Mouse (Mus musculus): ENCODE measurements around the gene A730015C16Rik. TPM values are rescaled to one million over a fixed set of nuclear protein-coding genes. Genes with fewer than 3 reads are reported as not detected.
A peak's percentile ranks its signal among the peaks of the same experiment; 100 is the strongest.

Gene A730015C16Rik
- polyA plus RNA-seq, 1 experiment, result not detected

- Histone ChIP-seq H3K4me3 (ENCODE audit: insufficient read depth, low read length) (peak overlapping the region; percentile 57), H3K27ac (ENCODE audit: insufficient read depth, low read length) (peak overlapping the region; percentile 75), H3K4me1 (ENCODE audit: control insufficient read depth, insufficient read depth, low read length) (peaks cover 3% of the 10 kb centered on the region)
- TF ChIP-seq POLR2A (IDR thresholded peaks at IDR 0.05; ENCODE audit: extremely low read depth, insufficient read depth, low read length), result no peak
- TF ChIP-seq CTCF (IDR thresholded peaks at IDR 0.05; ENCODE audit: extremely low read depth, insufficient read depth, low read length), result no peak
Measured at GRCm38 (mm10) chr4:108833828-108834114, 14.6 kb downstream of the A730015C16Rik start.

DNA sequence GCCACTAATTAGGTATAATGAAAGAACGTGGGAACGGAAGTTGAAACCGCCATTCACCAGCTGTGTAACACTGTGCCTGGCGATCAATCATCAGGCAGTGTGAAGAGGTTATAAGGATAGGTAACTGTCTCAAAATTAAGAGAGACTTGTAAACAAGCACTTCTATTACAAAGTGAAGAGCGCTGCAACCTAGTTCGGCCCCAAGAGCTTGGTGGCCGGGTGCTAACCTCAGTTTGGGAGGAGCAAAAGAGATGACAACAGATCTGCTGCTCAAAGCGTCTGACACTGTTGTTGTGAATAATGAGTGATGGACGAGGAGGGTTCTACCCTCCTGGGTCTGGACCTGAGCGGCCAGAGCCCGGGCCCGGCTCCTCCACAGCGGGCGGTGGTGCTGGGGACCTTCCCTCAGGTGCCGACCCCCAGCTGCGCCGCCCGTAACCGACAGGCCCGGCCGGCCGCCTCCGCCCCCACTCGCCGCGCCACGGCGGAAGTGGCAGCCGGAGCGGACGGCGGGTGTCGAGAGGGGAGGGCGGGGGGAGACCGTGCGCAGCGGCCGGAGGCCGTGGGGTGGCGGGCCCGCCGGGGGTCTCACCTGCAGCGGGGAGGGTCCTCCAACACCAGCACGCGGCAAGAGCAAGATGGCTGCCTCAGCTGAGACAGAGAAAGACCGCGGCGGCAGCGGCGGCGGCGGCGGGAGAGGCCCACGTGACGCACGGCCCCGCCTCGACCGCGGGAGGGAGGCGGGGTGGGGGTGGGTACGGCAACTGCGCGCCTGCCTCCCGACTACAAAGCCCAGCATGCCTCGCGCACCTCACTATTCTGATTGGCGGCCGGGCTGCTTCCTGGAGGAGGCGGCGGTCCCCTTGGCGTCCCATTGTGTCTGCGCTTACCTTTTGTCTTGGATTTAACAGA, 15.2 kb downstream of the A730015C16Rik start, which contains the start of gene Btf3l4:
Gene Btf3l4 (minus strand): TSS at position 699 of the 912 bp plus-strand sequence.
- H3K4me1 ChIP-seq (ENCODE audit: control insufficient read depth, insufficient read depth, low read length), result peaks cover 3% of the 10 kb centered on the region

GRCm38 (mm10) chr4:108830698-108831097, 17.7 kb downstream of the A730015C16Rik start:
- H3K4me1 ChIP-seq (ENCODE audit: control insufficient read depth, insufficient read depth, low read length), result peaks cover 1% of the 10 kb centered on the region; the same call in 1 of the 2 replicates
- no peak overlapping the region for H3K27ac ChIP-seq (ENCODE audit: insufficient read depth, low read length)
- TF ChIP-seq POLR2A (IDR thresholded peaks at IDR 0.05; ENCODE audit: extremely low read depth, insufficient read depth, low read length) (no peak), CTCF (IDR thresholded peaks at IDR 0.05; ENCODE audit: extremely low read depth, insufficient read depth, low read length) (no peak)
- no peak overlapping the region for H3K4me3 ChIP-seq (ENCODE audit: insufficient read depth, low read length)

More for the DNA sequence above, 15.2 kb downstream of the A730015C16Rik start, which contains the start of gene Btf3l4:
- peak within 1 kb of the TSS; percentile 57 for H3K4me3 ChIP-seq (ENCODE audit: insufficient read depth, low read length)
- TF ChIP-seq CTCF (IDR thresholded peaks at IDR 0.05; ENCODE audit: extremely low read depth, insufficient read depth, low read length) (no peak), POLR2A (IDR thresholded peaks at IDR 0.05; ENCODE audit: extremely low read depth, insufficient read depth, low read length) (peak; percentile 58; the same call in 1 of the 2 replicates)
- H3K27ac ChIP-seq (ENCODE audit: insufficient read depth, low read length), result peak within 1 kb of the TSS; percentile 95

DNA sequence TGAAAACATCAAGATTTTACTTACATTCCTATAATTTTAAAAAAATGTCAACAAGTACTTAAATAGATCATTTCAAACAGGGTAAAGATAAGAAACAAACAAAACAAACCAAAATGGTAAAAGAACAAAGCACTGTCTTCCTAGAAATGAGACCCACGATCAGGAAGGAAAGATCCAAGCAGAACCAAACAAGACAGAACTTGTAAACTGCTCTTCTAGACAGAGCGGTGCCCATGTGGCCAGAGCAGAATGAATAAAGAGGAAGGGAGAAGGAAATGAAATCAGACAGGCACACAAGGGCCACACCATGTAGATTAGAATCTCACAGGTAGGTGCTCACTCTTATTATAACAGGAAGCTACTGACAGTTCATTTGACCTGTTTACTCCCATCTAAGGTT, 21.8 kb downstream of the A730015C16Rik start:
- no peak overlapping the region for H3K4me3 ChIP-seq (ENCODE audit: insufficient read depth, low read length)
- TF ChIP-seq CTCF (IDR thresholded peaks at IDR 0.05; ENCODE audit: extremely low read depth, insufficient read depth, low read length) (no peak), POLR2A (IDR thresholded peaks at IDR 0.05; ENCODE audit: extremely low read depth, insufficient read depth, low read length) (no peak)

GRCm38 (mm10) chr4:108826096-108826495, 22.3 kb downstream of the A730015C16Rik start:
- Histone ChIP-seq H3K4me3 (ENCODE audit: insufficient read depth, low read length) (no peak overlapping the region), H3K4me1 (ENCODE audit: control insufficient read depth, insufficient read depth, low read length) (no peaks in the 10 kb centered on the region), H3K27ac (ENCODE audit: insufficient read depth, low read length) (no peak overlapping the region)
- no peak for TF ChIP-seq CTCF (IDR thresholded peaks at IDR 0.05; ENCODE audit: extremely low read depth, insufficient read depth, low read length)
- no peak for TF ChIP-seq POLR2A (IDR thresholded peaks at IDR 0.05; ENCODE audit: extremely low read depth, insufficient read depth, low read length)

More for the DNA sequence above, 21.8 kb downstream of the A730015C16Rik start:
- Histone ChIP-seq H3K4me1 (ENCODE audit: control insufficient read depth, insufficient read depth, low read length) (no peaks in the 10 kb centered on the region), H3K27ac (ENCODE audit: insufficient read depth, low read length) (no peak overlapping the region)

GRCm38 (mm10) chr4:108825677-108826076, 22.7 kb downstream of the A730015C16Rik start:
- Histone ChIP-seq H3K4me1 (ENCODE audit: control insufficient read depth, insufficient read depth, low read length) (no peaks in the 10 kb centered on the region), H3K27ac (ENCODE audit: insufficient read depth, low read length) (no peak overlapping the region), H3K4me3 (ENCODE audit: insufficient read depth, low read length) (no peak overlapping the region)
- TF ChIP-seq POLR2A (IDR thresholded peaks at IDR 0.05; ENCODE audit: extremely low read depth, insufficient read depth, low read length) (no peak), CTCF (IDR thresholded peaks at IDR 0.05; ENCODE audit: extremely low read depth, insufficient read depth, low read length) (no peak)

- TF ChIP-seq POLR2A (IDR thresholded peaks at IDR 0.05; ENCODE audit: extremely low read depth, insufficient read depth, low read length), result no peak
- no peak for TF ChIP-seq CTCF (IDR thresholded peaks at IDR 0.05; ENCODE audit: extremely low read depth, insufficient read depth, low read length)
- no peaks in the 10 kb centered on the region for H3K4me1 ChIP-seq (ENCODE audit: control insufficient read depth, insufficient read depth, low read length)
- H3K4me3 ChIP-seq (ENCODE audit: insufficient read depth, low read length), result no peak overlapping the region
- no peak overlapping the region for H3K27ac ChIP-seq (ENCODE audit: insufficient read depth, low read length)
Measured at GRCm38 (mm10) chr4:108811550-108811949, 36.9 kb downstream of the A730015C16Rik start.

DNA sequence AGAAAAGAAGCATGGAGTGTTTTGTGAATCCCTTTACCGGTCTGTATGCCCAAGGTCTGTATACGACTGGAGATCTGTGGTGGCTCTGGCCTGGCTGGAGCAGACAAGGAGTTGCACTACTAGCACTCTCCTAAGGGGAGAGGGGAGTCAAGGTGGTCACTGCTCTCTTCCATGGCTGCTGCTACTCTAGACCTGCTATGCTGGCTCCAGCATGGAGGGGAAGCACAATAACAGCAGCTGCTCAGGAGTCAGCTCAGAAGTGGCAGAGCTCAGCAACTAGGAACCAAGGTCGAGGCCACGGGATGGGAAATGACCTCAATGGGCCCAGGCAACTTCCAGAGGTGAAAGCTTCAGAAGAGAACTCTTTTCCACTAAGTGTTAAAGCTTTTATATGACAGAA, 37.3 kb downstream of the A730015C16Rik start:
- Histone ChIP-seq H3K4me1 (ENCODE audit: control insufficient read depth, insufficient read depth, low read length) (no peaks in the 10 kb centered on the region), H3K27ac (ENCODE audit: insufficient read depth, low read length) (no peak overlapping the region), H3K4me3 (ENCODE audit: insufficient read depth, low read length) (no peak overlapping the region)
- TF ChIP-seq POLR2A (IDR thresholded peaks at IDR 0.05; ENCODE audit: extremely low read depth, insufficient read depth, low read length) (no peak), CTCF (IDR thresholded peaks at IDR 0.05; ENCODE audit: extremely low read depth, insufficient read depth, low read length) (no peak)

GRCm38 (mm10) chr4:108803535-108803934, 44.9 kb downstream of the A730015C16Rik start:
- H3K4me1 ChIP-seq (ENCODE audit: control insufficient read depth, insufficient read depth, low read length), result no peaks in the 10 kb centered on the region

More at GRCm38 (mm10) chr4:108803535-108803934, 44.9 kb downstream of the A730015C16Rik start:
- Histone ChIP-seq H3K27ac (ENCODE audit: insufficient read depth, low read length) (no peak overlapping the region), H3K4me3 (ENCODE audit: insufficient read depth, low read length) (no peak overlapping the region)
- TF ChIP-seq POLR2A (IDR thresholded peaks at IDR 0.05; ENCODE audit: extremely low read depth, insufficient read depth, low read length) (no peak), CTCF (IDR thresholded peaks at IDR 0.05; ENCODE audit: extremely low read depth, insufficient read depth, low read length) (no peak)
